Mouse (Mus musculus) E14TG2a.4 (cell line): ENCODE measurements around the gene Meaf6.

Experiments used
- CTCF ChIP-seq: conservative IDR thresholded peaks from 2 replicates; pipeline ENCODE4 v1.5.1; 2014; ENCODE audit warnings: low read length
- NANOG ChIP-seq: IDR thresholded peaks from 2 replicates; pipeline ENCODE4 v1.6.1; 2014; ENCODE audit warnings: borderline replicate concordance, low read length, mixed read lengths
- POU5F1 ChIP-seq: IDR thresholded peaks from 2 replicates; pipeline ENCODE4 v1.6.1; 2014; ENCODE audit warnings: low read length, borderline replicate concordance

DNA sequence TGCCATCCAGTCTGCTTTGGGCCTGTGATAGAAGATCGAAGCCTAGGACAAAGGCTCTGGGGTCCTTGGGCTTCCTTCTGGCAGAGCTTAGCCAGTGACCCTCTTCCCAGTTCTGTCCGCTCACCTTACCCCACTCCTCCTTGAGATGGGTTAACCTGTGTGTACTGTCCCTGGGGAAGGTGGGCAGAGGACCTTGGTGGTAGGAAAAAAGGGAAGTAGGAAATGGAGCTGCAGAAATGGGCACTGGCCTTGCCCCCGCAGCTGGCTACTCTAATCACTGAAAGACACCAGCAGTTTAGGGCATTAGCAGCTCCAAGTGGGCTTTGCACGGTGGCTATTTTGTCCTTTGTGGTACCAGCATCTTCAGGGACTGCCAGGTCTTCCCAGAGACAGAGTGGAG is 30.1 kb downstream of the Meaf6 start:
- TF ChIP-seq CTCF (no peak), POU5F1 (no peak), NANOG (no peak)
